Mouse (Mus musculus): ENCODE measurements around the gene Lifr. TPM values are rescaled to one million over a fixed set of nuclear protein-coding genes. Genes with fewer than 3 reads are reported as not detected.

The Lifr gene
- 5.8 and 8.1 TPM in 2 replicates for polyA plus RNA-seq (2012; rRNA removed)
- polyA plus RNA-seq (2014; fragmentation: Nextera tagmentation; extraction: Ambion mirVana), result 22.3 and 24.1 TPM in 2 replicates

- Histone ChIP-seq H3K9me3 (ENCODE audit: control insufficient read depth, low read length) (no peaks in the 10 kb centered on the region), H3K36me3 (replicated peaks; ENCODE audit: control insufficient read depth, insufficient read depth, low read depth) (no peaks in the 10 kb centered on the region), H3K4me3 (ENCODE audit: insufficient read depth in 1 of 2, low read depth in 2 of 2, low read length in 2 of 2) (no peak within 1 kb of the TSS), H3K4me1 (replicated peaks; ENCODE audit: control insufficient read depth in 2 of 2, insufficient read depth in 2 of 2, low read length in 1 of 2) (peaks cover 0 to 14% of the 10 kb centered on the region in 2 experiments; a peak in 2 of 4 replicates), H3K4me2 (ENCODE audit: low read depth) (no peak within 1 kb of the TSS), H3K27me3 (ENCODE audit: control insufficient read depth, insufficient read depth, low read length) (no peaks in the 10 kb centered on the region), H3K27ac (no peak within 1 kb of the TSS), H3K9ac (replicated peaks) (no peak within 1 kb of the TSS)
- ATAC-seq (ENCODE audit: insufficient read depth), result no peak
- 57% methylated on average over 8 of the region's 8 CpGs for WGBS (ENCODE audit: insufficient replicate concordance)
- TF ChIP-seq EP300 (IDR thresholded peaks at IDR 0.05; ENCODE audit: low read depth) (no peak), CTCF (IDR thresholded peaks at IDR 0.05; ENCODE audit: low read depth) (no peak)
- no peak for DNase-seq (ENCODE audit: low read depth in 3 of 3, low spot score in 3 of 3)
These were observed at the start of gene Lifr for GRCm38 (mm10) chr15:7090211-7090765. TSS of gene Lifr (plus strand) at chr15:7090614.

- 6% methylated on average over 11 of the region's 11 CpGs for WGBS (ENCODE audit: insufficient replicate concordance)
- H3K4me1 ChIP-seq (replicated peaks; ENCODE audit: control insufficient read depth in 2 of 2, insufficient read depth in 2 of 2, low read length in 1 of 2), result peaks cover 3 to 26% of the 10 kb centered on the region in 2 experiments
- ATAC-seq (ENCODE audit: insufficient read depth) (peak; percentile 73), DNase-seq (ENCODE audit: low read depth in 3 of 3, low spot score in 3 of 3) (peak; percentile 5 to 20 (median 14))
- no peak overlapping the region for H3K4me3 ChIP-seq (ENCODE audit: insufficient read depth in 1 of 2, low read depth in 2 of 2, low read length in 2 of 2)
- no peak overlapping the region for H3K4me2 ChIP-seq (ENCODE audit: low read depth)
- no peak overlapping the region for H3K27ac ChIP-seq
- H3K9me3 ChIP-seq (ENCODE audit: control insufficient read depth, low read length), result no peaks in the 10 kb centered on the region
- H3K36me3 ChIP-seq (replicated peaks; ENCODE audit: control insufficient read depth, insufficient read depth, low read depth), result no peaks in the 10 kb centered on the region
- H3K9ac ChIP-seq (replicated peaks), result no peak overlapping the region
- TF ChIP-seq EP300 (IDR thresholded peaks at IDR 0.05; ENCODE audit: low read depth) (0 out of 2 replicates have a peak, but pooled peaks have one; percentile 24), CTCF (IDR thresholded peaks at IDR 0.05; ENCODE audit: low read depth) (no peak)
- H3K27me3 ChIP-seq (ENCODE audit: control insufficient read depth, insufficient read depth, low read length), result no peaks in the 10 kb centered on the region
These were observed 46.2 kb upstream of the Lifr start for GRCm38 (mm10) chr15:7044081-7044749.

- WGBS (ENCODE audit: insufficient replicate concordance), result 78% methylated on average over 4 of the region's 4 CpGs
- TF ChIP-seq EP300 (IDR thresholded peaks at IDR 0.05; ENCODE audit: low read depth) (no peak), CTCF (IDR thresholded peaks at IDR 0.05; ENCODE audit: low read depth) (no peak)
These were observed 45.4 kb upstream of the Lifr start for GRCm38 (mm10) chr15:7045056-7045455.

GRCm38 (mm10) chr15:7047931-7048330, 42.5 kb upstream of the Lifr start:
- no peak for DNase-seq (ENCODE audit: low read depth in 3 of 3, low spot score in 3 of 3)
- Histone ChIP-seq H3K4me1 (replicated peaks; ENCODE audit: control insufficient read depth in 2 of 2, insufficient read depth in 2 of 2, low read length in 1 of 2) (peaks cover 3 to 33% of the 10 kb centered on the region in 2 experiments), H3K36me3 (replicated peaks; ENCODE audit: control insufficient read depth, insufficient read depth, low read depth) (no peaks in the 10 kb centered on the region), H3K9ac (replicated peaks) (no peak overlapping the region), H3K27me3 (ENCODE audit: control insufficient read depth, insufficient read depth, low read length) (no peaks in the 10 kb centered on the region), H3K9me3 (ENCODE audit: control insufficient read depth, low read length) (no peaks in the 10 kb centered on the region), H3K27ac (no peak overlapping the region), H3K4me3 (ENCODE audit: insufficient read depth in 1 of 2, low read depth in 2 of 2, low read length in 2 of 2) (no peak overlapping the region), H3K4me2 (ENCODE audit: low read depth) (no peak overlapping the region)
- TF ChIP-seq EP300 (IDR thresholded peaks at IDR 0.05; ENCODE audit: low read depth) (no peak), CTCF (IDR thresholded peaks at IDR 0.05; ENCODE audit: low read depth) (no peak)
- ATAC-seq (ENCODE audit: insufficient read depth), result peak; percentile 69; the same call in 1 of the 2 replicates
- WGBS (ENCODE audit: insufficient replicate concordance), result 27% methylated on average over 3 of the region's 3 CpGs

More at GRCm38 (mm10) chr15:7045056-7045455, 45.4 kb upstream of the Lifr start:
- H3K4me2 ChIP-seq (ENCODE audit: low read depth), result no peak overlapping the region
- H3K36me3 ChIP-seq (replicated peaks; ENCODE audit: control insufficient read depth, insufficient read depth, low read depth), result no peaks in the 10 kb centered on the region
- H3K27me3 ChIP-seq (ENCODE audit: control insufficient read depth, insufficient read depth, low read length), result no peaks in the 10 kb centered on the region
- ATAC-seq (ENCODE audit: insufficient read depth), result no peak
- no peak overlapping the region for H3K4me3 ChIP-seq (ENCODE audit: insufficient read depth in 1 of 2, low read depth in 2 of 2, low read length in 2 of 2)
- no peak overlapping the region for H3K27ac ChIP-seq
- H3K9me3 ChIP-seq (ENCODE audit: control insufficient read depth, low read length), result no peaks in the 10 kb centered on the region
- H3K9ac ChIP-seq (replicated peaks), result no peak overlapping the region
- no peak for DNase-seq (ENCODE audit: low read depth in 3 of 3, low spot score in 3 of 3)
- H3K4me1 ChIP-seq (replicated peaks; ENCODE audit: control insufficient read depth in 2 of 2, insufficient read depth in 2 of 2, low read length in 1 of 2), result peaks cover 3 to 29% of the 10 kb centered on the region in 2 experiments

- no peaks in the 10 kb centered on the region for H3K27me3 ChIP-seq (ENCODE audit: control insufficient read depth, insufficient read depth, low read length)
- 7% methylated on average over 8 of the region's 8 CpGs for WGBS (ENCODE audit: insufficient replicate concordance)
- H3K36me3 ChIP-seq (replicated peaks; ENCODE audit: control insufficient read depth, insufficient read depth, low read depth), result no peaks in the 10 kb centered on the region
- no peak for TF ChIP-seq CTCF (IDR thresholded peaks at IDR 0.05; ENCODE audit: low read depth)
- TF ChIP-seq EP300 (IDR thresholded peaks at IDR 0.05; ENCODE audit: low read depth), result 0 out of 2 replicates have a peak, but pooled peaks have one; percentile 13
- H3K9me3 ChIP-seq (ENCODE audit: control insufficient read depth, low read length), result no peaks in the 10 kb centered on the region
- H3K9ac ChIP-seq (replicated peaks), result no peak overlapping the region
- H3K4me2 ChIP-seq (ENCODE audit: low read depth), result no peak overlapping the region
- H3K27ac ChIP-seq, result no peak overlapping the region
- DNase-seq (ENCODE audit: low read depth in 3 of 3, low spot score in 3 of 3) (peak in 1 of 3 experiments; percentile 6), ATAC-seq (ENCODE audit: insufficient read depth) (peak; percentile 27; the same call in 1 of the 2 replicates)
- H3K4me1 ChIP-seq (replicated peaks; ENCODE audit: control insufficient read depth in 2 of 2, insufficient read depth in 2 of 2, low read length in 1 of 2), result peaks cover 3 to 33% of the 10 kb centered on the region in 2 experiments
- no peak overlapping the region for H3K4me3 ChIP-seq (ENCODE audit: insufficient read depth in 1 of 2, low read depth in 2 of 2, low read length in 2 of 2)
These were observed 41.5 kb upstream of the Lifr start for GRCm38 (mm10) chr15:7048916-7049315.
